Mouse (Mus musculus) layer of hippocampus, postnatal 25 days (tissue): ENCODE measurements at regions not wholly inside any gene's neighbourhood (a gene's known extent, or its start where the extent isn't known, plus 50 kb on each side); places are given as distances from the start of the nearest gene placed in this dataset.

Source experiments
- DNase-seq, 2 experiments: peaks; one replicate each; pipeline ENCODE4 v3.0.0; 2022; ENCODE audit warnings: mixed read lengths in 2 of 2, low spot score in 1 of 2; ENCODE audit errors: extremely low spot score in 1 of 2

DNA sequence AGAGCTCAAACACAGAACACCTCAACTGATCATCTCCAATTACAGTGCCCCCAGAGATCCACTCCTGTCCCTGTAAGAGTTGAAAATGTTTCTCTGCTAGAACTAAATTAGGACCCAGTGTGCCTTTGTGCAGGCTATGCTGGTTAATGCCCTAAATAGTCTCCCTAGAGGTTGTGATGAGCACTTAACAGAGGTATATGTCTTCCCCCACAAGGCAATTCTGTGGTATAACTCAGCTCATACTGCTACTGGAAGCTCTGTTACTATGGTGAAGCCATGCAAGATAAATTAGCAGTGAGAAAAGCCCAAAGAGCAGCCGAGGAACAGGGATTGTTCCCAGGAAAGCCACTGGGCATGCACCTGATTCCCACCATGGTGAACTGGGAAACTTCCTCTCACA is 1450.9 kb upstream of the Gm6569 start:
- DNase-seq, result no peak

DNA sequence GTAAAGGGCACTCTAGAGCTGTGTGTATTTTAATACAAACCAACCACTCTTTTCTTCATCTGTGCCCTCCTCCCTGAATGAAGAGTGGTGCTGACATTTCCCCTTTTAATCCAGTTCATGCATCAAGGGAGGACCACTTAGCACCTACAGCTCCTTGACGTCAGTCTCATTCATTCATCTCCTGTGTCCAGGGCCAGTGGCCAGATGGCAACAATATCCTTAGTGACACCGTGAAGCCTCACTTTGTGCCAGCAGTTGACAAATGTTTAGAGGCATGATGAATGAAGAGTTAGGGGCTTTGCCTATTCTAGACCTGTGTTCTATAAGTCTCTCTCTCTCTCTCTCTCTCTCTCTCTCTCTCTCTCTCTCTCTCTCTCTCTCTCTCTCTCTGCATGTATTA is 1441.1 kb upstream of the Gm6569 start:
- DNase-seq, result no peak

DNA sequence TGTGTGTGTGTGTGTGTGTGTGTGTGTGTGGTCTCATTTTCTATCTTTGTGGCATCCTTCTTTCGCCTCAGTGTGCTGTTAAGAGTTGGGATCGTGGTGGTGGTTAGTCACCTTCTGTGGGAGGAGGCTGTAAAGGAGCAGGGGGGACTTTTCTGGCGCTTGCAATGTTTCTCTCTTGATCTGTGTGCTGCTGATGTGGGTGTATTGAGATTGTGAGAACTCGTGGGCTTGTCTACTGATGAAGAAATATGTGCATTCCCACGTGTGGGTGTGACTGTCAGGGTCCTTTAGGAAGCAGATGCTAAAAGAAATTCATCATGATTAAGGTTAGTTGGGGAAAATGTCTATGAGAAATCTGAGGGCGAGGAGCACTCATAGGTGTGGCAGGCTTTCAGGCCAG is 1422.4 kb upstream of the Gm6569 start:
- no peak for DNase-seq
